Mouse (Mus musculus): ENCODE data around the gene Smu1. TPM values are rescaled to one million over a fixed set of nuclear protein-coding genes. Genes with fewer than 3 reads are reported as not detected.
"Not testable (repeated sequence)": the region's sequence is repeated elsewhere in the genome, so short reads cannot be mapped to it uniquely, and the experiment has no call there.

Smu1 gene
- total and polyA plus RNA-seq, 2 experiments from 2014 or later, result 56.4 to 73.6 TPM

- peak overlapping the region; percentile 87 for H3K27ac ChIP-seq (ENCODE audit: low read depth)
- peak; percentile 90 for DNase-seq (ENCODE audit: low spot score)
These were observed 41.3 kb upstream of the Smu1 start for GRCm38 (mm10) chr4:40798833-40799555.

GRCm38 (mm10) chr4:40795761-40796160 lies 38.0 kb upstream of the Smu1 start:
- Histone ChIP-seq H3K4me1 (ENCODE audit: control insufficient read depth, insufficient read depth) (peaks cover 20% of the 10 kb centered on the region), H3K9me3 (replicated peaks; ENCODE audit: control insufficient read depth, low read length) (no peaks in the 10 kb centered on the region), H3K9ac (replicated peaks; ENCODE audit: low read depth, low read length) (no peak overlapping the region), H3K4me2 (ENCODE audit: low read depth, low read length) (no peak overlapping the region), H3K27ac (ENCODE audit: low read depth) (no peak overlapping the region), H3K36me3 (replicated peaks; ENCODE audit: control insufficient read depth, insufficient read depth, low read length) (no peaks in the 10 kb centered on the region), H3K4me3 (ENCODE audit: low read depth, low read length) (no peak overlapping the region), H3K27me3 (ENCODE audit: control insufficient read depth, insufficient read depth, low read length) (no peaks in the 10 kb centered on the region)
- ATAC-seq (ENCODE audit: insufficient read depth, low read depth), result no peak
- whole genome bisulfite sequencing, result 93% methylated on average over 3 of the region's 3 CpGs
- TF ChIP-seq EP300 (IDR thresholded peaks at IDR 0.05; ENCODE audit: low read depth), result no peak
- no peak for TF ChIP-seq CTCF (IDR thresholded peaks at IDR 0.05; ENCODE audit: low read depth)
- DNase-seq (ENCODE audit: low spot score), result no peak

More at GRCm38 (mm10) chr4:40798833-40799555, 41.3 kb upstream of the Smu1 start:
- TF ChIP-seq EP300 (IDR thresholded peaks at IDR 0.05; ENCODE audit: low read depth), result peak; percentile 92
- peaks cover 17% of the 10 kb centered on the region; the same call in 1 of the 2 replicates for H3K36me3 ChIP-seq (replicated peaks; ENCODE audit: control insufficient read depth, insufficient read depth, low read length)
- peak; percentile 95 for ATAC-seq (ENCODE audit: insufficient read depth, low read depth)
- H3K4me2 ChIP-seq (ENCODE audit: low read depth, low read length); H3K9ac ChIP-seq (replicated peaks; ENCODE audit: low read depth, low read length); H3K9me3 ChIP-seq (replicated peaks; ENCODE audit: control insufficient read depth, low read length); H3K27me3 ChIP-seq (ENCODE audit: control insufficient read depth, insufficient read depth, low read length); H3K4me3 ChIP-seq (ENCODE audit: low read depth, low read length): not testable (repeated sequence)
- WGBS, result no CpG with 5 or more reads among the region's 2 CpGs
- H3K4me1 ChIP-seq (ENCODE audit: control insufficient read depth, insufficient read depth), result peaks cover 28% of the 10 kb centered on the region

- H3K4me3 ChIP-seq (ENCODE audit: low read depth, low read length), result no peak overlapping the region
- H3K27ac ChIP-seq (ENCODE audit: low read depth), result no peak overlapping the region
- TF ChIP-seq EP300 (IDR thresholded peaks at IDR 0.05; ENCODE audit: low read depth) (no peak), CTCF (IDR thresholded peaks at IDR 0.05; ENCODE audit: low read depth) (no peak)
- no peak overlapping the region for H3K9ac ChIP-seq (replicated peaks; ENCODE audit: low read depth, low read length)
- DNase-seq (ENCODE audit: low spot score) (no peak), ATAC-seq (ENCODE audit: insufficient read depth, low read depth) (no peak)
- no peaks in the 10 kb centered on the region for H3K9me3 ChIP-seq (replicated peaks; ENCODE audit: control insufficient read depth, low read length)
- peaks cover 10% of the 10 kb centered on the region for H3K4me1 ChIP-seq (ENCODE audit: control insufficient read depth, insufficient read depth)
- no peaks in the 10 kb centered on the region for H3K27me3 ChIP-seq (ENCODE audit: control insufficient read depth, insufficient read depth, low read length)
- H3K36me3 ChIP-seq (replicated peaks; ENCODE audit: control insufficient read depth, insufficient read depth, low read length), result no peaks in the 10 kb centered on the region
- H3K4me2 ChIP-seq (ENCODE audit: low read depth, low read length), result no peak overlapping the region
These were observed 36.6 kb upstream of the Smu1 start for GRCm38 (mm10) chr4:40794320-40794719.

GRCm38 (mm10) chr4:40791176-40791575 lies 33.5 kb upstream of the Smu1 start:
- ATAC-seq (ENCODE audit: insufficient read depth, low read depth), result no peak
- Histone ChIP-seq H3K36me3 (replicated peaks; ENCODE audit: control insufficient read depth, insufficient read depth, low read length) (no peaks in the 10 kb centered on the region), H3K4me1 (ENCODE audit: control insufficient read depth, insufficient read depth) (no peaks in the 10 kb centered on the region), H3K9ac (replicated peaks; ENCODE audit: low read depth, low read length) (no peak overlapping the region), H3K27ac (ENCODE audit: low read depth) (no peak overlapping the region), H3K27me3 (ENCODE audit: control insufficient read depth, insufficient read depth, low read length) (no peaks in the 10 kb centered on the region), H3K9me3 (replicated peaks; ENCODE audit: control insufficient read depth, low read length) (no peaks in the 10 kb centered on the region), H3K4me2 (ENCODE audit: low read depth, low read length) (no peak overlapping the region), H3K4me3 (ENCODE audit: low read depth, low read length) (no peak overlapping the region)
- WGBS, result 84% methylated on average over 4 of the region's 4 CpGs
- TF ChIP-seq CTCF (IDR thresholded peaks at IDR 0.05; ENCODE audit: low read depth) (no peak), EP300 (IDR thresholded peaks at IDR 0.05; ENCODE audit: low read depth) (no peak)
- no peak for DNase-seq (ENCODE audit: low spot score)

- TF ChIP-seq CTCF (IDR thresholded peaks at IDR 0.05; ENCODE audit: low read depth) (no peak), EP300 (IDR thresholded peaks at IDR 0.05; ENCODE audit: low read depth) (no peak)
- no peak overlapping the region for H3K4me2 ChIP-seq (ENCODE audit: low read depth, low read length)
- DNase-seq (ENCODE audit: low spot score), result no peak
- no peak overlapping the region for H3K4me3 ChIP-seq (ENCODE audit: low read depth, low read length)
- H3K9ac ChIP-seq (replicated peaks; ENCODE audit: low read depth, low read length), result no peak overlapping the region
- WGBS, result 84% methylated on average over 4 of the region's 4 CpGs
- no peak overlapping the region for H3K27ac ChIP-seq (ENCODE audit: low read depth)
- H3K9me3 ChIP-seq (replicated peaks; ENCODE audit: control insufficient read depth, low read length), result no peaks in the 10 kb centered on the region
- ATAC-seq (ENCODE audit: insufficient read depth, low read depth), result no peak
- no peaks in the 10 kb centered on the region for H3K27me3 ChIP-seq (ENCODE audit: control insufficient read depth, insufficient read depth, low read length)
- no peaks in the 10 kb centered on the region for H3K36me3 ChIP-seq (replicated peaks; ENCODE audit: control insufficient read depth, insufficient read depth, low read length)
- peaks cover 2% of the 10 kb centered on the region; the same call in 1 of the 2 replicates for H3K4me1 ChIP-seq (ENCODE audit: control insufficient read depth, insufficient read depth)
These were observed 28.9 kb upstream of the Smu1 start for GRCm38 (mm10) chr4:40786578-40786977.

All from heart, postnatal 0 days (tissue).